Comparison of ENCODE assay signal across 8 mouse cellular contexts in the genomic region with DNA sequence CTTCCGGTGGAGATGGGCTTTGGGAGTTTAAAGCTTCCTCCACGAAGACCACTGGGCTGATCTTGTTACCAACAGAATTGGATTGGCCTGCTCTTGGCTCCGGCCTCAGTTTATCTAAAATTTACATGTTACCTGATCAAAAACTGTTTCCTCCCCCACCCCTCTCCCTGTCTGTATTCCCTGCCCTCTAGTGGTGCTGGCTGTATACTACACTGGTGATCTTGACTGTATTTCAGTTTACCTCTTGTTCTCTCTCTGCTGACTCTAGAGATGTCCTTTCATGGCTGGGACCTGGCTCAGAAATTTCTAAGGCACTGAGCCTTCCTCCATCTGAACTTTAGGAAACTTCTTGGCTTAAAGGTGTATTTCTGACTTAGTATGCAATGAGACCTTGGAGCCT. TPM values are rescaled to one million over a fixed set of nuclear protein-coding genes. Genes with fewer than 3 reads are reported as not detected.
DNase-seq lines count a peak whose midpoint lies in the region; TF ChIP-seq lines count a peak whose summit lies in the region.

No protein-coding gene starts in this region.

- H3K4me3 ChIP-seq in ES-Bruce4 (ENCODE audit: low read depth, low read length), result no peak overlapping the region
- no peak overlapping the region for H3K4me3 ChIP-seq in small intestine, adult 2 months (ENCODE audit: low read depth, low read length)

- no peaks in the 10 kb centered on the region for H3K27me3 ChIP-seq in ES-Bruce4 (ENCODE audit: control insufficient read depth, insufficient read depth, low read length, poor library complexity, severe bottlenecking)
- no peaks in the 10 kb centered on the region for H3K27me3 ChIP-seq in small intestine, adult 2 months (ENCODE audit: control insufficient read depth, insufficient read depth, low read length)

- H3K36me3 ChIP-seq in ES-Bruce4 (ENCODE audit: control insufficient read depth, insufficient read depth, low read length, poor library complexity, severe bottlenecking), result no peaks in the 10 kb centered on the region
- no peaks in the 10 kb centered on the region for H3K36me3 ChIP-seq in small intestine, adult 2 months (ENCODE audit: control insufficient read depth, insufficient read depth, low read length)

- TF ChIP-seq POLR2A in ES-Bruce4 (IDR thresholded peaks at IDR 0.05; ENCODE audit: insufficient read depth, low read length), result no peak
- no peak for TF ChIP-seq POLR2A in small intestine, adult 2 months (IDR thresholded peaks at IDR 0.05; ENCODE audit: low read depth, low read length)

- H3K9ac ChIP-seq in ES-Bruce4 (ENCODE audit: low read depth, poor library complexity, severe bottlenecking), result no peak overlapping the region

- peak; percentile 3 for TF ChIP-seq CTCF in ES-Bruce4 (IDR thresholded peaks at IDR 0.05; ENCODE audit: low read depth, low read length)
- peak; percentile 51; the same call in 1 of the 2 replicates for TF ChIP-seq CTCF in small intestine, adult 2 months (IDR thresholded peaks at IDR 0.05; ENCODE audit: extremely low read depth, insufficient read length, insufficient replicate concordance, low read depth, low read length)

- TF ChIP-seq EP300 in ES-Bruce4 (IDR thresholded peaks at IDR 0.05; ENCODE audit: insufficient read depth, low read depth, low read length), result no peak

- WGBS in small intestine, adult 2 months, result 20% methylated on average over 3 of the region's 3 CpGs

- H3K27ac ChIP-seq in ES-Bruce4 (ENCODE audit: insufficient read depth, low read length), result no peak overlapping the region
- no peak overlapping the region for H3K27ac ChIP-seq in small intestine, adult 2 months (ENCODE audit: insufficient read depth, low read depth, low read length)

- H3K9me3 ChIP-seq in ES-Bruce4 (replicated peaks; ENCODE audit: control insufficient read depth, insufficient read depth, low read length, poor library complexity, severe bottlenecking), result no peaks in the 10 kb centered on the region

- DNase-seq in kidney, adult 18-20 months, result peak; percentile 48
- no peak for DNase-seq in kidney, adult 8-10 months
- DNase-seq in brain, adult 2 months (ENCODE audit: low read depth, low spot score), result peak; percentile 79
- peak; percentile 54 to 75 for DNase-seq in kidney, postnatal 25 days
- no peak for DNase-seq in frontal cortex, postnatal 14 days (ENCODE audit: low spot score in 2 of 2)
- DNase-seq in urinary bladder, postnatal 10 days (ENCODE audit: low spot score), result no peak

- H3K4me1 ChIP-seq in ES-Bruce4 (ENCODE audit: control insufficient read depth, insufficient read depth, low read length), result no peaks in the 10 kb centered on the region
- peaks cover 33% of the 10 kb centered on the region for H3K4me1 ChIP-seq in small intestine, adult 2 months (ENCODE audit: control insufficient read depth, insufficient read depth, insufficient read length, low read length)

RNA-seq across cellular contexts. Expression of a gene that starts 3.3 kb away (rescaled TPM):
- 3.6 and 6.8 TPM in 2 replicates for polyA plus RNA-seq in ES-Bruce4 (2011; ENCODE audit: insufficient read depth, insufficient read length, low read depth, missing spikeins)
- polyA plus RNA-seq in small intestine, adult 2 months (2012; rRNA removed), result 27.9 and 78.8 TPM in 2 replicates

RNA-seq across cellular contexts. Expression of a gene that starts 3.7 kb away (rescaled TPM):
- 4.9 and 8.4 TPM in 2 replicates for polyA plus RNA-seq in ES-Bruce4 (2011; ENCODE audit: insufficient read depth, insufficient read length, low read depth, missing spikeins)
- 8.3 and 18.3 TPM in 2 replicates for polyA plus RNA-seq in small intestine, adult 2 months (2012; rRNA removed)

RNA-seq across cellular contexts. Expression of a gene that starts 18.8 kb away (rescaled TPM):
- polyA plus RNA-seq in ES-Bruce4 (2011; ENCODE audit: insufficient read depth, insufficient read length, low read depth, missing spikeins), result not detected in 2 replicates
- polyA plus RNA-seq in small intestine, adult 2 months (2012; rRNA removed), result 2.0 and 4.3 TPM in 2 replicates

RNA-seq across cellular contexts. Expression of a gene that starts 28.4 kb away (rescaled TPM):
- 210 and 212 TPM in 2 replicates for polyA plus RNA-seq in ES-Bruce4 (2011; ENCODE audit: insufficient read depth, insufficient read length, low read depth, missing spikeins)
- polyA plus RNA-seq in small intestine, adult 2 months (2012; rRNA removed), result 23.4 and 44.2 TPM in 2 replicates

RNA-seq across cellular contexts. Expression of a gene that starts 35.7 kb away (rescaled TPM):
- 4.9 and 6.0 TPM in 2 replicates for polyA plus RNA-seq in ES-Bruce4 (2011; ENCODE audit: insufficient read depth, insufficient read length, low read depth, missing spikeins)
- polyA plus RNA-seq in small intestine, adult 2 months (2012; rRNA removed), result 5.8 and 13.7 TPM in 2 replicates

Comparison
In these comparisons a context has a peak if more than half of its experiments do, and no peak if none do; other contexts are left out.
1. DNase-seq: peak in kidney, adult 18-20 months (single experiment), brain, adult 2 months (single experiment) and kidney, postnatal 25 days (2 of 2); none in kidney, adult 8-10 months (0 of 2), frontal cortex, postnatal 14 days (0 of 2) and urinary bladder, postnatal 10 days (single experiment).